Mouse (Mus musculus): ENCODE results near the gene Eml6.

DNA sequence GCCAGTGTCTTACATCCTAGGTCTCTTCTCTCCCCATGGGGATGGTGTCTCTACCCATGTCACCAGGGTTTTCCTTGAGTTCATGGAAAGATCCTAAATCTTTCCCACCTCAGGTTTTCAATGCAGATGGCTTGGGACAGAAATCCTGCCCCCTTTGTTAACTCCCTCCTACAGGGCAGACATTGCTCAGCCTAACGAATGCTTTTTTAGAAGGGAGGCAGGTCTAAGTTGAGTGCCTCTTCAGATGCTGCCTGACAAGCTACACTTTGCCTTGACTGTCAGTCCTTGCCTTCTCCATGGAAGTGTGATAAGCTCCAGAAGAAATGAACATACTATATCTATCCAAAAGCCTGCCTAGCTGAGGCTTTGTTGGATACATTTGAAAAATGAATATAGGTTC, 278.0 kb downstream of the Eml6 start:
- no peak for TF ChIP-seq CTCF (IDR thresholded peaks at IDR 0.05; ENCODE audit: low read depth, low read length)
- no peak for TF ChIP-seq EP300 (IDR thresholded peaks at IDR 0.05; ENCODE audit: insufficient read depth, low read depth, low read length)
- no peak for TF ChIP-seq POLR2A (IDR thresholded peaks at IDR 0.05; ENCODE audit: insufficient read depth, low read length)

All from ES-Bruce4 (cell line).